Mouse (Mus musculus) cerebellum, postnatal 36 days (tissue): ENCODE results near the gene Hid1.

ENCODE experiments used
- DNase-seq, 2 experiments: peaks; one replicate each; pipeline ENCODE4 v3.0.0; 2021 to 2022; ENCODE audit warnings: mixed read lengths in 2 of 2

Gene Hid1

DNA sequence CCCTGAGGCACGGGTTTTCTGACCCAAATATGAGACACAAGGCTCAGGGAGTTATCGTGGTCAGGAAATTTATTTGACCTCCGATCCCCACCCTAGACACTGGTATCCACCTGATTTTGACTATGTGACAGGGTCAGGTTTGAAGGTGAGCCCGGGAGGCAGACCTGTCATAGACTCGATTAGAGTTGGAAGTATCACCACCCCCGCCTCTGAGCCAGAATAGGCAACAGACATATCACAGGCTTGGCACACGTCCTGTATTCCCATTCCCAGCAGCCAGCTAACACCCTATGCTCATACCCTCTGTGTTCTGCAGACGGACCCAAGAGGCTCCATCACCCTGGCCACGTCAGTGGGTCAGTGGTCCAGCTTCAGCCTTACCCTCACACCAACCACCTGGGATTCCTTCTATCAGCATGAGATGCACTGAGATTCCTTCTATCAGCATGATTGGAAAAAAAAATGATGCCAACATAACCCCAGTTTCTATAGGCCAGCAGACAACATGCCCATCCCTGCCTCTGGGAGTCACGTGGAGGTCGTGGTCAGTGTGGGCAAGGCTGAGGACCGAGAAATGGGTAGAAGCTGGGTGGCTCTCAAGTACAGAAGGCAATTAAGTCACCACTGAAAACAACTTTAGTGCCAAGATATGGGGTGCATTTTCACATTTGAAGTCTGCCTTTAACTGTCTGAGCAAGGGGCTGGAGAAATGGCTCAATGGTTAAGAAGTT lies 7.3 kb upstream of the Hid1 start:
- no peak for DNase-seq

DNA sequence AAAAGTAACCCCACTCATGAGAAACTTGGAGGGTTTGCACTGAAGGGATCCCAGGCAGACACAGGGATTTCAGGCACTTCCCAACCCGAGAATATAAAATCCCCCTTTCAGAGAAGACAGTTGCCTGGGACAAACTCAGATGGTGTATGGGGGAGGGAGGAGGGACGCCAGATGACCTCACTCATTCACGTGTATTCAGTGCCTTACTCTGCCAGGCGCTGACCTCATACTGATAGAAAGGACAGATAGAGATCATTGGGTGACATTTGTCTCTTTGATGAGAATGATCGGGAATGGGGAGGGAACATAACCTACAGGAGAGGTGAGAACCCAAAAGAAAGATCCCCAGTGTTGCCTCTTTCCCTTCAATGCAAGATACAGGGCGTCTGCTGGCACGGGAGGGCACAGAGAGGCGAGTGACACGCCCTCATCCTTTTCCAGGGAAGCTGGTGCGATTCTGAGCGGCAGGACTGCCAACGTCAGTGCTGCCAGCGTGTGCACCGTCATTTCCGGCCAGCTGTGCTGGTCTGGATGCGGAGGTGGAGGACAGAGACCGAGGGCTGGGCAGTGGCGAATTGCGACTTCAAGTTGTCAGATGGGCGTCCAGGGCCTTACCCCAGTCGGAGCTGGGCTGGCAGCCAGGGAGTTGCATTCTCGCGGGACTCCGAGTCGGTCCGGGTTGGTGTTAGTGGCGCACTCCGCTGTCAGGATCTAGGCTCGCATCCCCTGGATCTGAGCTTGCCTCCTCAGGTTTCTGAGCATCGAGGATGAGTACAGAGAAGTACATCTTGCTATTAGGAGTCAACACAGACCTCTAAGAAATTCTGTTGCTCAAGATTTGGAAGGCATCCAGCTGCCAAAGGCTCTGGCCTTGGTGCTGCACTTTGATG lies 6.5 kb upstream of the Hid1 start:
- DNase-seq = peak; percentile 77 to 84

- no peak for DNase-seq
Observed at GRCm38 (mm10) chr11:115372737-115373136, 5.2 kb upstream of the Hid1 start.

- DNase-seq = no peak
Observed at GRCm38 (mm10) chr11:115372015-115372414, 4.5 kb upstream of the Hid1 start.

- DNase-seq = no peak
Observed at GRCm38 (mm10) chr11:115371354-115371753, 3.8 kb upstream of the Hid1 start.

DNA sequence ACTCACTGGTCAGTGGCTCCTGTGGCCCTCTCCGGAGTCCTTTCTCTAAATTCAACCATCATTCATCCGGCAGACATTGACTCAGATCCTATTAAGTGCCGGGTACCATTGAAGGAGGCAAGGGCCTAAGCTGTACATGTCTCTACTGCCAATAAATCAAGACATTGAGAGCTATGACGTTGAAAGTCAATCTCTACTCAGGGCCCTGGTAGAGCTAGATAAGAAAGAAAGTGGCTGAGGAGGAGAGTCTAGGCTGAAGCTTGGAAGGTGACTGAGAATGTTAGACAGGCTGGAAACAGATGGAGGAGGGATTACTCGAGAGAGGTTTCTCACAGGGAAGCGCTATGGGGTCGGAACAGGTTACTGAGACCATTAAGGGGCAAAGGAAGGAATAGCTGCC lies 2.8 kb upstream of the Hid1 start:
- no peak for DNase-seq

GRCm38 (mm10) chr11:115366706-115367394 lies 706 bp downstream of the Hid1 start:
- DNase-seq = peak; percentile 57 to 60

GRCm38 (mm10) chr11:115366039-115366705 lies 1.4 kb downstream of the Hid1 start:
- DNase-seq = peak; percentile 43 to 44

GRCm38 (mm10) chr11:115364136-115364535 lies 3.4 kb downstream of the Hid1 start:
- peak in 1 of 2 experiments; percentile 37 for DNase-seq

DNA sequence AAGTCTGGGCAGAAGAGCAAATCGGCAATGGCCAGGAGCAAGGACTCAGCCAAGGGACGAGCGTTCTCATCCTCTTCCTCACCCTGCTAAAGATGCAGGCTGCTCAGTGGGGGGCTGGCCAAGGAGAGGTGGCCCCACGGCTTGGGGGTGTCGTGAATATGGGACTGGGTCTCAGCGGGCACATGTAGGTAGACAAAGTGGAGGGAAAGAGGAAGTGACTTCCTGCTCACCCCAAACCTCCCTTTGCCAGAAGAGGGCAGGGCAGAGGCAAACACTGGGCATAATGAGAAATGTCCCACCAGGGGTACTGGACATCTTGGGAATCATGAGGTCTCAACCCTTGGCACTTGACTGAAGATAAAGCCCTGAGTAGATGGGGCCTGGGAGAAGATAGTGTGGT lies 7.8 kb downstream of the Hid1 start:
- no peak for DNase-seq

DNA sequence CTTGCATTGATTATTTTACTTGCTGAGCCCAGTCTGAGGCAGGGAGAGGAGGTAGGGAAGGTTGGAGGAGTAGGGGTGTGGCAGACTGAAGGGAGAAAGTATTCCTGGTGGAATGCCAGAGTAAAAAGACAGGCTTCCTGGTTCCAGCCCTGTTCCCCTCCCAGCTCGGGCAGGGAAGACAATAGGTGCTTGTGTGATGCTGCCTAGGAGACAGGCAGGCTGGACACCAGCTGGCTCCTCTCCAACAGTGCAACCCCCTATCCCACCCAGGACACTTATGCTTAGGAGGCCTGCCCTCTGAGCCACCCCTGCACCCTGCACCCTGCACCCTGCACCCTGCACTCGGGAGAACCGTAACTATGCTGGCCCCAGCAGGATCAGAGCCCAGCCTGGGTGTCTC lies 8.3 kb downstream of the Hid1 start:
- no peak for DNase-seq

- peak; percentile 84 to 88 for DNase-seq
Observed at GRCm38 (mm10) chr11:115358468-115358867, 9.1 kb downstream of the Hid1 start.

GRCm38 (mm10) chr11:115354183-115354582 lies 13.4 kb downstream of the Hid1 start:
- peak; percentile 75 for DNase-seq

DNA sequence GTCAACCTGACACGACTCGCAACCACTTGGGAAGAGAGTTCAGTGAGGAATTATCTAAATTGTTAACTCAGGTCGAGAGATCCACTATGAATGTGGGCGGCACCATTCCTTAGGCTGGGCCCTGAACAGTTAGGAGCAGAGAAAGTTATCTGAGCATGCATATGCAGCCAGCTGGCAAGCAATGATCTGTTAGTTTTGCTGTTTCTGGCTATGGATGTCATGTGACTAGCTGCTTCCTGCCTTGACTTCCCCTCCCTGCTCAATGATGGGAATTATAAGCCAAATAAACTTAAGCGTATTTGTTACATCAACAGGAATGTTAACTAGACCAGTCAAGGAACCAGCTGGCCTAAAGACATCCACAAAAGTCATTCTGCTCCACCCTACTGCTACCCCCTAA lies 14.2 kb downstream of the Hid1 start:
- DNase-seq = no peak

DNA sequence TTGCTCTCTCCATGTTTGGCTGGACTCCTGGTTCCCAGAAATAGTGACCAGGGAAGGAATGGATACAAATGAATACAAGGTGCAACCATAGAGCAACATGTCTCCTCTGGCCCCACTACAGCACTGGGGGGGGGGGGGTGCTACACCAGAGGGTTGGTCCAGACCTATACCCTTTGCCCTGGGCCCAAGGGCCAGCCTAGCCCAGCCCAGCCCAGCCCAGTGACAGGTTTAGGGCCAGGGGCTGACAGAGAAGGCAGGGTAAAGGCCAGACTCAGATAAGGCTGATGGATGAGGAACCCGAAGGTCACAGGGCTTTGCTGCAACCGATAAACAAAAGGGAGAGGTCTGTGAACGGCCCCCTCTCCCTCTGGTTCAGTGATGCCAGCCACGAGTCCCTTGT lies 17.6 kb downstream of the Hid1 start:
- DNase-seq = no peak

DNA sequence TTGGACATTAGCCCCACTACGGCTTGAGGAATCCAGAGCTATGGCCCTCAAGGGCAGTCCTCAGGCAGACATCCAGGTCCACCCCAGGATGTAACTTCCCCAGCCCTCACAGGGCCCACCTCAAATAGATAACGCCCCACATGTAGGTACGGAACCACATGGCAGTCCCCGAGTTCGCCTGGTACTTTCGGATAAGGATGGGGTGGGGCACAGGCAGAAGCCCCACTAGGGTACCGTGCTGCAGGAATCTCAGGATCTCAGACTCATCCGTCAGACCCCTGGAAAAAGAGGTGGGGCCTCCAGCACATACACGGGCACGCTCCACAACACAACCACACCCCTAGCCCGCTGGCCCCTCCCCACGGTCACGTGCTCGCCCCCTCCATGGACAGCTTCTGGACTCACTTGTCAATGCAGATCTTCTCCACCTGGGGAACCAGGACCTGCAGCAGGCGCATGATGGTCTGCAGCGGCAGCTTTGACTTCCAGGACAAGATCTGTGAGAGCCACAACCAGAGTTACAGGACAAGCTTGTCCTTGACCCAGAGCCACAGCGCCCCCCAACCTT lies 18.8 kb downstream of the Hid1 start:
- no peak for DNase-seq

DNA sequence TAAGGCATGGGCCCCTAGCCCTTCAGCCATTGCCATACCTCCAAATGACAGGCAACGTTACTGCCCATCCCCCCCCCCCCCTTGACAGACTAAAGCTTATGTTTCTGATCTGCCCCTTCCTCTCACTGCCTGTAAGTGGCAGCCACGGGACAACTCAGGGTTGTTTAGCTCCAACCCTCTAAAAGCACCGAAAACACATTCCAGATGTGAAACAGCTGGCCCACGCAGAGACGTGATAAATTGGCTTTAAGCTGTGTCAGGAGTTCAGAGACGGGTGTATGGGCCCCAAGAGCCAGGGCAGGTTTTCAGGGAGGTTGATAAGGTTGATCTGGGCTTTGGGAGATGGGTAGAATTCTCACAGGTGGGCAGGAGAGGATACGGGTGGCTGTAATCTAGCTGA lies 22.0 kb downstream of the Hid1 start:
- DNase-seq = no peak

DNA sequence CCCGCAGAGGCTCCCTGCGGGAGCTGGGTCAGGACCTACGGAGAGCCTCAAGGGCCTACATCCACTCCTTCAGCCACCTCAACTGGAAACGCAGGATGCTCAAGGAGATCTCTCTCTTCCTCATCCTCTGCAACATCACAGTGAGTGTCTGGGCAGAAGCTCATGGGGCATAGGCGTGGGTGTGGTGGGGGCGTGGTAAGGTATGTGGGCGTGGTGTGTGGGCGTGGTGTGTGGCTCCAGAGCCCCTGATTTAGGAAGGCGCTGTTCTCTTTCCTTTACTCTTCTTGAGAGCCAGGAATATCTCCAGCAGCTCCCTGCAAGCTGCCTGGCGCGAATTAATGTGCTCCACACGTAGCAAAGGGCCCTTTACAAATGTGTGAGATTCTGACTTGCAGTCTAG lies 22.6 kb downstream of the Hid1 start:
- DNase-seq = no peak

- no peak for DNase-seq
Observed at GRCm38 (mm10) chr11:115341866-115342265, 25.7 kb downstream of the Hid1 start.

- DNase-seq = no peak
Observed at GRCm38 (mm10) chr11:115341246-115341645, 26.3 kb downstream of the Hid1 start.

DNA sequence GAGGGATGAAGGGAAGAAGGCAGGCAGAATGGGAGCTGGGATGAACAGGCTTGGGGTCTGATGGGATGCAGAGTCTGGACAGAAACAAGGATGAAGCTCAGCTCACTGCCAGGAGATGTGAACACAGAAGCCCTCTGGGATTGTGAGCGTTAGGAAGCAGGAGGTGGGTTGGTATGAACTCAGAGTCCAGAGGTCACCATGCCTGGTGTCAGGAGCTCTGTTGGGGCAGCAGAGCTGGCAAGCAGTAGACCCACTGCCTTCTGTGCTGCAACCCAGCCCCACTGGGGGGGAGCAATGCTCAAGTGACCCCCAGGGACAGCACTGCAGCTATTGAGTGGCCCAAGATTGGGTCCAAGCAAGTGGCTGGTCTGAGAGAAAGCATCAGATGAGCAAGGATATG lies 29.7 kb downstream of the Hid1 start:
- no peak for DNase-seq

- DNase-seq = no peak
Observed at GRCm38 (mm10) chr11:115337350-115337749, 30.2 kb downstream of the Hid1 start.

DNA sequence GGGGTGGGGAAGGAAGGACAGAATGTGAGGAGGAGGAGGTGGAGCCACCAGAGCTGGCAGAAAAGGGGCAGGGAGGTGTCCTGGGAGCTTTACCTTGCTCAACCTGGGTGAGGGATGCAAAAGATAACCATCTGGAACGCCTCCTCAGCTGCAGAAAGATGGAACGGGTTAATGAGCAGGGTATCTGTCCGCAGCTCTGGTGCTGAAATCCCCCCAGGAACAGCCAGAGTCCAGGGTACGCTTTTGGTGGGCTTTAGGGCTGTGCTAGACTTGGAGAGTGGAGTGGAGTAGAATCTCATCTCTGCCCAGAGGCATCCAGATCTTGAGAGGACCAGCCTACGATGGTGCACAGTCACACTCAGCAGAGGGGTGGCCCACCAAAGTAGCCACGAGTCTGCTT lies 31.4 kb downstream of the Hid1 start:
- DNase-seq = no peak
